Mouse (Mus musculus) layer of hippocampus, adult 9-11 months (tissue): Measurements from ENCODE around the gene Calm3.

Source experiments
- DNase-seq: peaks from one replicate; pipeline ENCODE4 v3.0.0; 2022

Gene Calm3

GRCm38 (mm10) chr7:16914453-16915343 is 9.2 kb downstream of the Calm3 start:
- no peak for DNase-seq

DNA sequence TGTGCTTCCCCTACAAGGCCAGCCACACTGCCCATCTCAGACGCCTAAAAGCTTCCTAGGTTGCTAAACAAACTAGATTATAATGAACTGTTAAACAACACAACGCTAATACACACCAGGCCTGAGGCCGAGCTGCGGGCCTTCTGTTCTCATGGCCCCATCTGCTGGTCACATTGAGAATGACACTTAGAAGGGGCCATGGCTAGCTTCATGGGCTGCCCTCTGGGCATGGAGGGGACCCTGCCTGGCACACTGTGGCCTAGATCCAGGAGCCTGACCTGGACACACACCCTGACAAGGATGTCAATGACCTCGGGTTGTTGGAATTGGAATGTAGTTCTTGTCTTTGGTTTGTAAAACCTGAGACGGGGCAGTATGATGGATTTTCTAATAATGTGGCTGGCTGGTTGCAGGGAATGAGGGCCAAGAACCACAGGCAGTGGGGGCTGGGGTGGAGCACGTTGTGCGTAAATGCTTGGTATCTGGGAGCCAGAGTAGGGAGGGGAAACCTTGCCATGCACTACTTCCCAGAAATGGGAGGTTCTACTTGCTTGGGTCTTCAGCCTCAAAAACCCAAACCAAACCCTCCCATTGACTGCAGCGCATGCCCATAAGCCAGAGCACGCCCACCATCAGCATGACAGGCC is 10.0 kb downstream of the Calm3 start:
- DNase-seq: peak; percentile 67

GRCm38 (mm10) chr7:16912360-16912759 is 11.6 kb downstream of the Calm3 start:
- DNase-seq: no peak

GRCm38 (mm10) chr7:16911904-16912303 is 12.0 kb downstream of the Calm3 start:
- DNase-seq: no peak

- no peak for DNase-seq
Measured at GRCm38 (mm10) chr7:16909909-16910308, 14.0 kb downstream of the Calm3 start.

- no peak for DNase-seq
Measured at GRCm38 (mm10) chr7:16908859-16909258, 15.1 kb downstream of the Calm3 start.

GRCm38 (mm10) chr7:16908367-16908766 is 15.5 kb downstream of the Calm3 start:
- no peak for DNase-seq

GRCm38 (mm10) chr7:16907842-16908241 is 16.1 kb downstream of the Calm3 start:
- no peak for DNase-seq

DNA sequence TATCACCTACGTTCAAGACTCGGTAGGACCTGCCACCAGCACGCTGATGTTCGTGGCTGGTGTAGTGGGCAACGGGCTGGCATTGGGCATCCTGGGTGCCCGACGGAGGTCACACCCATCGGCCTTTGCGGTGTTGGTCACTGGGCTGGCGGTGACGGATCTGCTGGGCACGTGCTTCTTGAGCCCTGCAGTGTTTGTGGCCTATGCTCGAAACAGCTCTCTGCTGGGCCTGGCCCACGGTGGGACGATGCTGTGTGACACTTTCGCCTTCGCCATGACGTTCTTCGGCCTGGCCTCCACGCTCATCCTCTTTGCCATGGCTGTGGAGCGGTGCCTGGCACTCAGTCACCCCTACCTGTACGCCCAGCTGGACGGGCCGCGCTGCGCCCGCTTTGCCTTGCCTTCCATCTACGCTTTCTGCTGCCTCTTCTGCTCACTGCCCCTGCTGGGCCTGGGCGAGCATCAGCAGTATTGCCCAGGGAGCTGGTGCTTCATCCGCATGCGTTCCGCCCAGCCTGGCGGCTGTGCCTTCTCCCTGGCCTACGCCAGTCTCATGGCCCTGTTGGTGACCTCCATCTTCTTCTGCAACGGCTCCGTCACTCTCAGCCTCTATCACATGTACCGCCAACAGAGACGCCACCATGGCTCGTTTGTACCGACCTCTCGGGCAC is 16.9 kb downstream of the Calm3 start:
- DNase-seq: no peak

- no peak for DNase-seq
Measured at GRCm38 (mm10) chr7:16906281-16906680, 17.6 kb downstream of the Calm3 start, which contains the start of gene Ptgir. Gene Ptgir, plus strand, starts transcription at chr7:16906490.

DNA sequence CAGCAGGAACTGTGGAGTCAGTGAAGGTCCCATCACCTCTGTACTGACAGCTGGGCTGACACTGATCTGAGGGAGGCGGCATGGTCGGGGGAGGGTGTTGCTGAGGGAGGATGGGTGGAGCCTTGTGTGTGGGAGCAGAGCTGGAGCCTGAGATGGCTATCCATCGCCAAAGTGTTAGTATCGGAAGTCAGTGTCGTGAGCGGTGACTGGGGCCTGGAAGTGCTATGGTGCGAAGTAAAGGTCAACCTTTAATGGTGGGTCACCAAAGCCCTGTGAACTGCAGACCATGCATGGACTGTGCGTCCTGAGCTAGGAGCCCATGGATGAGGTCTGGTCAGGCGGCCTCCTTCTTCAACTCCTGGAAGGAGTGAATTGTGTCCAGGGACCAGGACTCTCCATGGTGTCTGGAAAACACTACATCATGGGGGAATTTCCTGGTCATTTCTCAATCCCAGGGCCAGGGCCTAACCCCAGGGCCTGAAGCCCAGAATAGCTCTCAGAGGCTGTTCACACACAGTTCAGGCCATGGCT is 18.4 kb downstream of the Calm3 start:
- DNase-seq: no peak

- DNase-seq: no peak
Measured at GRCm38 (mm10) chr7:16904120-16904675, 19.7 kb downstream of the Calm3 start.

DNA sequence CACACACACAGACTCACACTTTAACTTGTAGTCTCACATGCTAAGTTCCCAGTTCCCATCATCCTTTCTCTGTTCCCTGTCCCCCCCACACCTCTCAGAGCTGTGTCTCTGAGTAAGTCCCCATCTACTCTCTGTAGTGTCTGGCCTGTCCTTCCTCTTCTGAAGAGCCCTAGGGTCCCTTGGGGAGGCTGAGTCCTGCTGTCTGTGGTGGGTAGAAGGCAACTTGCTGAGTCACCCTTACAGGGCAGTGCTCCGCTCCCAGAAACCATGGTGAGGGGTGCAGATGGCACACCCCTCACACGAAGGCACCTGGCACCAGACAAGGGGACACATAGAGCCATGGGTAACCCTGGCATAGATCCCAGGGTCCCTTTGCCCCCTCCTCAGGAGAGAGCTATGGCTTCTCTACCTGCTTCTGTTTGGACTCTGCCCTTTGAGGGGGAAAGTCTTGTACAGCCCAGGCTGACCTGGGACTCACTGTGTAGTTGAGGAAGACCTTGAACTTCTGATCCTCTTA is 20.4 kb downstream of the Calm3 start:
- DNase-seq: no peak

DNA sequence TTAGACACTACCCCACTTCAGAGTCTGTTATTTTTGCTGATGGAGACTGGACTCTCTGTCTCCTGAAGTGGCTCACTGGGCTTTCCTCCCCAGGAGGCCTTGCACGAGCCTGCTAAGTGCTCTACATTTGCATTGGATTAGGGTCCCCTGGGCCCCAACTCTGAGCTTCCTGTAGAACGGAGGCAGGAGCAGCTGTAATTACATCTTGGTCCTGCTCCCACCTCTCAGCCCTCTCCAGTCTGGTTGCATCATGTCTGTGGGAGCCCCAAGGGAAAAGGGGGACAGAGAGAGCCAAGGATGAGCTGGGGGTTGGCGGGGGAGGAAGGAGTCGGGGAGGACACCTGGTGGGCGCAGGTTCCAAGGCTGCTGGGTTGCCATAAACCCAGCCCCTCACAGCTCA is 23.4 kb downstream of the Calm3 start:
- DNase-seq: no peak

GRCm38 (mm10) chr7:16895511-16895910 is 28.4 kb downstream of the Calm3 start:
- no peak for DNase-seq

GRCm38 (mm10) chr7:16895000-16895399 is 28.9 kb downstream of the Calm3 start:
- DNase-seq: no peak

- no peak for DNase-seq
Measured at GRCm38 (mm10) chr7:16894279-16894678, 29.6 kb downstream of the Calm3 start.

DNA sequence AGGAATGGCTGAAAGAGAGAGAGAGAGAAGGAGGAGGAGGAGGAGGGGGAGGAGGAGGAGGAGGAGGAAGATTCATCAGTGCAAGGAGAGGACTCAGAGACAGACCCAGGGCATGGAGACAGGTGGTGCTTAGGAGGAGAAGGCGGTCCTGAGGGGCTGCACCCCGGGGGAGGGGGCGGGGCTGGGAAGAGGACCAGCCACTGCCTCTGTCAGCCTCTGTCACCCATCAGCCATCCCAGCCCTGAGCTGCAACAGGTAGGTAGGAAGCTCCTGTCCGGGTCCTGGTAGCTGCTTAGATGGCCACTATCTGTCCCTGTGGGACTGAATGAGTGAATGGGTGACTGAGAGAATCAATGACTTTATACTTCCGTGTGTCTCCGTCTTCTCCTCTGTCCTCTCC is 30.3 kb downstream of the Calm3 start:
- no peak for DNase-seq

- no peak for DNase-seq
Measured at GRCm38 (mm10) chr7:16892352-16892730, 31.6 kb downstream of the Calm3 start.

DNA sequence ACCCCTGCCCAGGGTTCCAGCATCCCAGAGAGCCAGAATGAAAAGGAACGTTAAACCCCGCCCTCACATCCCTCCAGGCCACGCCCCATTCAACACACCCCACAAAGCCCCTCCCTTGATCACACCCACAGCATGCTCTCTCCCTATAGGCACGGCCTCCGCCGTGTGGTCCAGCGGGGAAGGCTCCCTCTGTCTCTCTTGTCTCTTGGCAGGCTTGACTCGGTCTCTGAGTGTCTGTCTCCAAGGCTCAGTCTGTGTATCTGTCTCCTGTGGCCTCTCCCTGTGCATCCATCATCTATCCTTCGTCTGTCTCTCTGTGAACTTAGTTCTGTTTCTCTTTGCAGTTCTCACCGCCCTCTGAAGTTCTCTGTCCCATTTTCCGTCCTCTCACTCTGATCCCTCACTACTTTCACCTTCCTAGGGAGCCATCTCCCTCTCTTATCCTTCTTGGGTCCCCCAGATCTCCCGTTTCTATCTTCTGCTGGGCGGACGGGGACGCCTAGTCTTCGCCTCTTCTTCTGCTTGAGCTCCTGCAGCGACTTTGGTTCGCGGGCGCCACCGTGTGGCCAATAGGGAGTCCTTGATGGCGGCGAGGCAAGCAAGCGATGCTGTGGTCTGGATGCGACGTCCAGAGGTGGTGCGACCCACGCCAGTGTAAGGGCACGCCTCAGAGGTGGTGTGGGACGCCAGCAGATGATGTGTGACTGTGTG is 32.1 kb downstream of the Calm3 start, which contains the start of gene Gng8:
Gene Gng8 (plus strand): TSS at position 146 of the 711 bp plus-strand sequence.
- peak; percentile 82 for DNase-seq

DNA sequence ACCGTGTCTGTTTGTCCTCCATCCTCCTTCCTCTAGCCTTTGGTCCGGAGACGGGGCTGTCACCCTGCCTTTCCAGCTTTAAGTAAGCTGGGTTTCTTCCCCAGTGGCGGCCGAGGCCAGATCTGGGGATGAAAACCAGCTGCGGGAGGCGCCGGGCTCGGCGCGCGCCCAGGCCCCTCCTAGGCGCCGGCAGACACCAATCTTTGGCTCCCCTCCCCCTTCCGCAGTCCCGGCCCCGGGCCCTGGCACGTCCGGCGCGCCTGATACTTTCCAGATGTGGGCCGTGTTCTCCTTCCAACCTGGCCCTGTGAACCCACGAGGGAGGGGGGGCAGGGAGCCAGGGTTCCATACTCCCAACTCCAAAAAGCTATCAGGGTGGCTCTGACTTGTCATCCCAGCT is 33.0 kb downstream of the Calm3 start:
- no peak for DNase-seq

GRCm38 (mm10) chr7:16890536-16890935 is 33.4 kb downstream of the Calm3 start:
- DNase-seq: no peak
